Mouse (Mus musculus) intestine, embryonic 14.5 days (tissue): Measurements from ENCODE around the gene Btrc. TPM values are rescaled to one million over a fixed set of nuclear protein-coding genes. Genes with fewer than 3 reads are reported as not detected.

Experiments used
- ATAC-seq: fragments of 200-750 bp; cut with Nextera tagmentation; replicated peaks from 2 replicates; pipeline ENCODE4 v1.8.0; 2017; ENCODE audit warnings: low read depth, moderate number of reproducible peaks, moderate TSS enrichment, moderate library complexity; ENCODE audit not compliant: low FRiP score, low TSS enrichment
- DNase-seq: peaks from one replicate; pipeline ENCODE4 v3.0.0-alpha.2; 2018; ENCODE audit warnings: low spot score
- H3K27ac ChIP-seq: fragments of 300-500 bp; sonication (generic); 2 replicates; pipeline ENCODE4 v1.5.1; 2014; ENCODE audit warnings: low read depth, mild to moderate bottlenecking, control low read depth
- H3K27me3 ChIP-seq: fragments of 300-500 bp; sonication (generic); replicated peaks from 2 replicates; pipeline ENCODE4 v1.6.1; 2014; ENCODE audit warnings: low read length, control low read depth; ENCODE audit not compliant: control insufficient read depth, insufficient read depth
- H3K36me3 ChIP-seq: fragments of 300-500 bp; sonication (generic); 2 replicates; pipeline ENCODE4 v1.6.1; 2014; ENCODE audit warnings: low read length, control low read depth; ENCODE audit not compliant: control insufficient read depth, insufficient read depth
- H3K4me1 ChIP-seq: fragments of 300-500 bp; sonication (generic); replicated peaks from 2 replicates; pipeline ENCODE4 v1.6.1; 2014; ENCODE audit warnings: low read length, control low read depth, mixed read lengths; ENCODE audit not compliant: control insufficient read depth, insufficient read depth
- H3K4me2 ChIP-seq: fragments of 300-500 bp; sonication (generic); 2 replicates; pipeline ENCODE4 v1.6.1; 2014; ENCODE audit warnings: low read length
- H3K4me3 ChIP-seq: fragments of 300-500 bp; sonication (generic); 2 replicates; pipeline ENCODE4 v1.5.1; 2014; ENCODE audit warnings: low read depth, low read length, control low read depth, mixed read lengths
- H3K9ac ChIP-seq: fragments of 300-500 bp; sonication (generic); 2 replicates; pipeline ENCODE4 v1.6.1; 2014; ENCODE audit warnings: mild to moderate bottlenecking, low read length
- H3K9me3 ChIP-seq: fragments of 300-500 bp; sonication (generic); 2 replicates; pipeline ENCODE4 v1.6.1; 2016; ENCODE audit warnings: low read length, control low read depth; ENCODE audit not compliant: control insufficient read depth
- WGBS: fragments of 180-500 bp; shearing (Covaris S2); extraction: QIAGEN DNeasy Blood & Tissue Kit; methylation state at CpG from one replicate; pipeline ENCODE4 v1.1.7; 2014; 5-methylcytosine and 5-hydroxymethylcytosine counted together
- polyA plus RNA-seq: library from polyadenylated mRNA; unstranded; fragments of >200 nt; fragmentation: Nextera tagmentation; extraction: Ambion mirVana; gene quantifications from 2 replicates; pipeline ENCODE4 v1.2.1, GENCODE M21; 2014

Btrc gene
- polyA plus RNA-seq, 1 experiment from 2014 or later = 38.0 TPM

GRCm38 (mm10) chr19:45472691-45473520, 109.4 kb downstream of the Btrc start:
- H3K9me3 ChIP-seq = no peaks in the 10 kb centered on the region
- no peak for DNase-seq
- H3K27me3 ChIP-seq = no peaks in the 10 kb centered on the region
- 62% methylated on average over 11 of the region's 11 CpGs for WGBS
- no peak overlapping the region for H3K27ac ChIP-seq
- no peak for ATAC-seq
- H3K36me3 ChIP-seq = peaks cover 4% of the 10 kb centered on the region; the same call in 1 of the 2 replicates
- H3K4me3 ChIP-seq = no peak overlapping the region
- H3K4me2 ChIP-seq = no peak overlapping the region
- peaks cover 14% of the 10 kb centered on the region; the same call in 1 of the 2 replicates for H3K4me1 ChIP-seq
- H3K9ac ChIP-seq = no peak overlapping the region

GRCm38 (mm10) chr19:45474686-45475085, 111.2 kb downstream of the Btrc start:
- Histone ChIP-seq H3K27me3 (no peaks in the 10 kb centered on the region), H3K9ac (no peak overlapping the region), H3K4me2 (no peak overlapping the region), H3K9me3 (no peaks in the 10 kb centered on the region), H3K4me1 (peaks cover 14% of the 10 kb centered on the region; the same call in 1 of the 2 replicates), H3K27ac (no peak overlapping the region), H3K4me3 (no peak overlapping the region), H3K36me3 (peaks cover 4% of the 10 kb centered on the region; the same call in 1 of the 2 replicates)
- ATAC-seq = no peak
- DNase-seq = no peak
- WGBS = 48% methylated on average over 4 of the region's 4 CpGs

GRCm38 (mm10) chr19:45475928-45476553, 112.5 kb downstream of the Btrc start:
- peaks cover 14% of the 10 kb centered on the region; the same call in 1 of the 2 replicates for H3K4me1 ChIP-seq
- H3K27me3 ChIP-seq = no peaks in the 10 kb centered on the region
- ATAC-seq = no peak
- no peak overlapping the region for H3K9ac ChIP-seq
- no peak overlapping the region; the same call in 1 of the 2 replicates for H3K4me2 ChIP-seq
- no peak overlapping the region for H3K27ac ChIP-seq
- H3K9me3 ChIP-seq = no peaks in the 10 kb centered on the region
- no peak overlapping the region for H3K4me3 ChIP-seq
- DNase-seq = no peak
- H3K36me3 ChIP-seq = peaks cover 4% of the 10 kb centered on the region; the same call in 1 of the 2 replicates
- WGBS = 45% methylated on average over 24 of the region's 24 CpGs

GRCm38 (mm10) chr19:45479548-45479947, 116.0 kb downstream of the Btrc start:
- 56% methylated on average over 6 of the region's 6 CpGs for WGBS
- no peak for ATAC-seq
- H3K27ac ChIP-seq = no peak overlapping the region

GRCm38 (mm10) chr19:45480490-45480889, 117.0 kb downstream of the Btrc start:
- Histone ChIP-seq H3K4me3 (no peak overlapping the region), H3K27me3 (no peaks in the 10 kb centered on the region), H3K36me3 (no peaks in the 10 kb centered on the region), H3K4me2 (no peak overlapping the region), H3K9ac (no peak overlapping the region), H3K27ac (no peak overlapping the region), H3K4me1 (peaks cover 6% of the 10 kb centered on the region; the same call in 1 of the 2 replicates), H3K9me3 (no peaks in the 10 kb centered on the region)
- no peak for ATAC-seq
- no peak for DNase-seq
- 84% methylated on average over 2 of the region's 2 CpGs for WGBS

More at GRCm38 (mm10) chr19:45479548-45479947, 116.0 kb downstream of the Btrc start:
- no peak for DNase-seq
- H3K9ac ChIP-seq = no peak overlapping the region
- no peaks in the 10 kb centered on the region for H3K36me3 ChIP-seq
- no peaks in the 10 kb centered on the region for H3K9me3 ChIP-seq
- H3K4me2 ChIP-seq = no peak overlapping the region
- no peak overlapping the region for H3K4me3 ChIP-seq
- H3K27me3 ChIP-seq = no peaks in the 10 kb centered on the region
- H3K4me1 ChIP-seq = peaks cover 14% of the 10 kb centered on the region; the same call in 1 of the 2 replicates

GRCm38 (mm10) chr19:45480951-45481350, 117.4 kb downstream of the Btrc start:
- ATAC-seq (no peak), DNase-seq (no peak)
- no peak overlapping the region for H3K4me2 ChIP-seq
- no peaks in the 10 kb centered on the region for H3K9me3 ChIP-seq
- H3K36me3 ChIP-seq = no peaks in the 10 kb centered on the region
- no peak overlapping the region for H3K9ac ChIP-seq
- 84% methylated on average over 4 of the region's 4 CpGs for WGBS
- no peak overlapping the region for H3K4me3 ChIP-seq
- H3K27ac ChIP-seq = no peak overlapping the region
- no peaks in the 10 kb centered on the region for H3K27me3 ChIP-seq
- H3K4me1 ChIP-seq = 0 out of 2 replicates have a peak, but pooled peaks cover 5% of the 10 kb centered on the region

- H3K4me3 ChIP-seq = no peak overlapping the region
- H3K4me2 ChIP-seq = no peak overlapping the region
- no peaks in the 10 kb centered on the region for H3K27me3 ChIP-seq
- H3K27ac ChIP-seq = no peak overlapping the region
- no peak for ATAC-seq
- H3K9me3 ChIP-seq = no peaks in the 10 kb centered on the region
- no peak overlapping the region for H3K9ac ChIP-seq
- DNase-seq = no peak
- no peaks in the 10 kb centered on the region for H3K36me3 ChIP-seq
- H3K4me1 ChIP-seq = no peaks in the 10 kb centered on the region
- 82% methylated on average over 2 of the region's 2 CpGs for WGBS
Measured at GRCm38 (mm10) chr19:45483470-45483869, 119.9 kb downstream of the Btrc start.

GRCm38 (mm10) chr19:45486206-45486991, 122.9 kb downstream of the Btrc start:
- H3K9ac ChIP-seq = no peak overlapping the region
- no peaks in the 10 kb centered on the region for H3K9me3 ChIP-seq
- DNase-seq (no peak), ATAC-seq (no peak)
- no peaks in the 10 kb centered on the region for H3K4me1 ChIP-seq
- H3K36me3 ChIP-seq = no peaks in the 10 kb centered on the region
- 84% methylated on average over 6 of the region's 6 CpGs for WGBS
- no peaks in the 10 kb centered on the region for H3K27me3 ChIP-seq
- no peak overlapping the region for H3K4me3 ChIP-seq
- H3K27ac ChIP-seq = no peak overlapping the region
- H3K4me2 ChIP-seq = no peak overlapping the region
